Mouse (Mus musculus): ENCODE measurements at regions not wholly inside any gene's neighbourhood (a gene's known extent, or its start where the extent isn't known, plus 50 kb on each side); places are given as distances from the start of the nearest gene placed in this dataset.

DNA sequence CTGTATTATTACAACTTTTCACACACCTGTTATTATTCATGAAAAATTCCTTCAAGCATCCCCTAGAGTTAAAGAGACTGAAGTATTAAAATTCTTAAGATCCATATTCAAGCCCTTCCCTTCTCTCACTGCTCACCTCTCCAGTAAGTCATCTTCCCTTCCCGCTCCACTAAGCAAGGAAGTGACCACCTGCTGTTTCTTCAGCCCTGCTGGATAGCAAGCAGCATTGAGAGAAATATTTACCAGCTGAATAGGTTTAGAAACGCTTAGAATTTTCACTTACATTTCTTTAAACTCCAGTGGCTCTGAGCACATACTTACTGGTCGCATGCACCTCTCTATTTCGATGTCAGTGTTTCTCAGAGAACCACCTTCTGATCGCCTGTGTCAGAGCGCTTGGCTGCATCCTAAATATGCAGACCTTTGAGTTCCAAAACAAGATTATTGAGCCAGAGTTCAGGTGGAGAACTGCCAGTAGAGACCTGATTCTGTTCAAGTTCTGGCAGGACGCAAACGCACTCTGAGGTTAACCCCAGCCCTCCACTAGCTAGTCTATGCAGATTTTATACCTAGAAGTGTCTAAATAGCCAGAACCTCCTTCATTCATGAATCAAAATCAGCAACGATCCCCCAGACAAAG is 314.9 kb downstream of the Mllt3 start:
- no peak for DNase-seq (ENCODE audit: low spot score in 2 of 2)

DNA sequence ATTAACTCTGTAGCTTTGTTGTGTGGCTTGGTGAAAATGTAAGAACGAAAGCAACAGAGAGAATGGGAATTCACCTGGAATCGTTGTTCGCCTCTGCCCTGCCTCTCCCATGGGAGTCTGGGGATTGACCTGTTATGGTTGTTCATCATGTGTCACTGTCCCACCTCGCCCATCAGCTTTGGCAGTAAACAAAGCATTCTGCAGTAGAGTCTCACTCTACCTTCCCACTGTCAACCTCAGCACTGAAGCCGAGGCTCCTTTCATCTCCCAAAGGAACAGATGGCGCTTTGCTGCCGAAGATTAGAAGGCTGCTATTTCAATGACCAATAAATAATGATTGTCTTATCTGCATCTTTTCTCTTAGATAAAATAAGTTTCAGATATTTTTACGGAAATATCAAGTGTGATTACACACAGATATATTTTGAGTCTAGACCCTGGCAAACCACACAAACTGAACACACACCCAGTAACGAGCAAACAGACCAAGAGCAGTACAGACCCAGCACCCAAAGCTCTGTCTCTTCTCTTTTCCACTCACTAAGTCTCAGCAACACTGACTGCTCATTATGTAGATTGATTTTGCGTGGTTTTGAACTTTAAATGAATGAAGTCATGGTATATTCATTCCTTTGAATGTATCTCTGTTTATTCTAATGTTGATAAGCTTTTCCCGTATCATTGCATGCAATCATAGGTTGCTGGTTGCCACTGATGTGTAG is 317.8 kb downstream of the Mllt3 start:
- no peak for DNase-seq (ENCODE audit: low spot score in 2 of 2)

DNA sequence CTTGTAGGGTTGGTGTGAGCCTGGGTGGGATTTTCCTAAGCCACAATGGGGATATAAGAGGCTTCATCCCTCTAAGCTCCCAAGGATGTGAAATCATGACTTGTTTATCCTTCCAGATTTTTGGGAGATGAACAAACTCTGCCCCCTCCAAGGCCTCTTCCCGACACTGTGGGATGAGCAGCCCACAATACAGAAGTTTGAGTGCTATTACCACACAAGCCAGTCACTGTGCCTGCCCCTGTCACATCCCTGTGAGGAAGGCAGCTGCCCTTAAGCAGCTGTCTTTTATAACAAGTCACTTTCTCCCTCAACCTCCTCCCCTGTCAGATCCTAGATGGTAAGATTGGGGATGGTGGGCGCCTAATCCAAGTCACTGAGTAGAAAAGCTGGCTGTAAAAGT is 320.5 kb downstream of the Mllt3 start:
- no peak for DNase-seq (ENCODE audit: low spot score in 2 of 2)

DNA sequence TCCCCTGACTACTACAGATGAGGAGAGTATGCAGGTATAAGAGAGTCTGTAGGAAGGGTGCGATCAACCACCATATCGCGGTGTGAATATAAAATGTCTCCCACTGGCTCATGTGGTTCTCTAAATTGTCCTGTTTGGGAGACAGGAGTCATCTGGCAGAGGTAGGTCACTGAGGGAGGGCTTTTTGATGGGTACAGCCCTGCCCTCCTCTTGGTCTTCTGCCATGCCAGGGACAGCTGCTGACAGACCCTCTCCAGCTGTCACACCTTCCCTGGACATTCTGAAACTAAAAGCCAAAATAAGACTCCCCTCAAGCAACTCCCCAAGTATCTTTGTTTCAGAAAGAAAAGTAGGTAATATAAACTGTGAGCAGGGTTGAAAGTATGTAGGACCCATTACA is 320.9 kb downstream of the Mllt3 start:
- no peak for DNase-seq (ENCODE audit: low spot score in 2 of 2)

DNA sequence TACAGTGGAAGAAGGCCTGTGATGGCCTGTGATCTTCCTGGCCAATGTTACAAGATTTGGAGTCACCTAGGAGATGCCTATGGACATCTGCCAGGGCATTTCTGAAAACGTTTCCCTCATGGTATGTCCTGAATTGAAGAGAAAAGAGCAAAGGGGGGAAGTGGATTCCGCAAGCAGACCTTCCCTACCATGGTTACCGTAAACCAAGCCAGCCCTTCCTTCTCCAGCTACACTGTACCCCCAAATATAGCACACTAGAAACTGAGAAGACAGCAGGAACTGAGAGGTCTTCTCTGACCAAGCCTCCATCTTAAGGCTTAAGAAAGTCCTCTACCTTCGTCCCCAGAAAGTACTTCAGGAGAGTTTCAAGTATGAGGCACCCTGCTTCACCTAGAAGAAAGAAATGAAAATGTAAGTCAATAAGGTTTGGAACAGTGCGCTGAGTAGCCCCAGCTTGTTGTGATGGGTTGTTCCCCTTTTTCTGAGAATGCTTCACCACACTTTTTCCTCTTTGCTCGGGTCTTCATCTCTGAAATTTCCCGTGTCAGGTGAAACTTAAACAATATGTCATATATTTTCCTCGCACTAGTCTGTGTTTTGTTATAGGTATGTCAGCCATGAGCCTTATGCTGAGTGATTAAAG is 321.9 kb downstream of the Mllt3 start:
- DNase-seq (ENCODE audit: low spot score in 2 of 2), result no peak

DNA sequence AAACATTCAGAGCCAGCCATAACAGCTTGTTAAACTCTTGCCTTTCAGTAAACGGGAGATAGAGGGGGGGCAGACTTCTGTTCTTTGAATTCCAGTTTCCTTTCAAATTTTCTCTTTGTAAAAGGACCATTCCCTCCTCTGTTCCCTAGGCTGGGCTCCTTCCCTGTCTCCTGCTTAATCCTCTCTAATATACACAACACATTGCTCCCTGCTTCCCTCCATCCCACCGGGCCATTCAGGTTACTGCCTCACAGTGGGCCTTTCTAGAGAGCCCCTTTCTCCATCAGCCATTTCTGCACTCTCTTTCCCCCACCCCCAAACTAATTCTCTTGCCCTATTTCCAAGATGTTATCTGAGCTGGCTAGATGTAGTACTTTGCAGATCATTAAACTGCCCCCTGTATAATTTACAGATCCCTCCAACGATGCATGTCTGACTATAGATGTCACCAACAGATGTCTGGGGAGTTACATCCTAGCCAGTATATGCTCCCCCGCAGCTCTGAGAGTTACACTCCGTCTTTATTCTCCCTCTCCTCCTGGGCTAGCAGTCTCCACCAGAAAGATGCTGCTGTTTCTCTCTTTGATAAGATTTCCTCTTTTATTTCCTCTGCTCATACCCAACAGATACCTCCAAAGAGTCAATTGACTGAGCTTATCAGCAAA is 324.1 kb downstream of the Mllt3 start:
- no peak for DNase-seq (ENCODE audit: low spot score in 2 of 2)

DNA sequence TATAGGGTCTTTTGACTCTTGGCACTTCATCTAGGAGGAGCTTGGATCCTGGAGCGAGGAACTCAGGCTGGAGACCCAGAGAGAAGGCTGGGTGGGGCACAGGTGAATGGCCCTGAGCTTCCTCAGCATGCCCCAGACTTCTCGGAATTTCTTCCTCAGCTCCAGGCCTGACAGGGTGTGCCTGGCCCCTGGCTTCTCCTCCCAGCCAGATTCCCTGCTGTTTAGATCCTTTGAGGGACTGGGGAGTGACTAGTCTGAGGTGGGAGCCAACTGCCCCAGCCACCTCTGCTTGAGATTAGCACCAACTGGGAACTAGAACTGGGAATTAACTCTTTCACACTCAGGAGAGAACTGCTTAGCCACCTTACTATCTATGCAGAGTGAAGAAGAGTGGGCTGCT is 325.8 kb downstream of the Mllt3 start:
- no peak for DNase-seq (ENCODE audit: low spot score in 2 of 2)

DNA sequence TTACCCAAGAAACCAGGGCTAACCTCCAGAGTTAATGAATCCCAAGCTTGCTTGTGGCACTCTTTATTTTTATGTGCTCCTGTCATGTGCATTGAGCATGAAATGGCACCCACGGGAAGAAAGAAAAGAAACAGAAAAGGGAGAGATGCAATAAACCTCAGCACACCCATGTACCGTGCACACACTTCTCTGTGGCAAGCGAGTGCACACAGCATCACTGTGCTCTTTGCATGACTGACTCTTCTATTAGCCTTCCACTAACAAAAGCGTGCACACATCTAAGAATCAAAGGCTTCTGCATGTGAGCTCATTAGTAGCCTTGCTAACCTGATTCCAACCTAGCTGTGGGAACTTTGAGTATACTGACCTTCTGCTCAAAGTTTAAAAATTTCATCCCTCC is 330.3 kb downstream of the Mllt3 start:
- no peak for DNase-seq (ENCODE audit: low spot score in 2 of 2)

DNA sequence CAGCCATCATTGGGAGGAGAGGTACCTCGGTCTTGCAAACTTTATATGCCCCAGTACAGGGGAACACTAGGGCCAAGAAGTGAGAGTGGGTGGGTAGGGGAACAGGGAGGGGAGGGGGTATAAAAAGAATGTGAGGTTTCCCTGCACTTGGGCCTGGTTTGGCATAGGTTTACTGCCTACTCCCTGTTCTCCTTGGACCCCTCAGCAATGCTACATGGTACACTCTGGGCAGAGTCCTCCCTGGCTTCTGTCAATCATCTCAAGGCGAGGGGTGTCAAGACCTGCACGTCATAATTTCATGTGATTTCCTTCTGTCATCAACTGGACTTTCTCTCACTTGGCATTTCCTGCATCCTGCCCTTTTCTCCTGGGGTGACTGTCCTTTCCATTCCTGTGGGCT is 330.9 kb downstream of the Mllt3 start:
- no peak for DNase-seq (ENCODE audit: low spot score in 2 of 2)

DNA sequence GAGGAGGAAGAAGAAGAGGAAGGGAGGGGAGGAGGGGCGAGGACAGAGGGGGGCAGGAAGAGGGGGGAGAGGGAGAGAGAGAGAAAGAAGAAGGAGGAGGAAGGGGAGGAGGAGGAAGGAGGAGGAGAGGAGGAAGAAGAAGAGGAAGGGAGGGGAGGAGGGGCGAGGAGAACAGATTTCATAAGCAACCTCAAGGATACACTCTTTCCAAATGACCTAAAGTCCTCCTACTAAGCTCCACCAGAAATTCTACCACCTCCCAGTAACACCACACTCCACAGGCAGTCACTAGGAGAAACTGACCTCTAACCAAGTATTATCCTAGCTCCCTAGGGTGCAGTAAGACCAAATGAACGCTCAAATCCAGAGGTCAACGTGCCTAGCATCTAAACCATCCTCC is 332.1 kb downstream of the Mllt3 start:
- DNase-seq (ENCODE audit: low spot score in 2 of 2), result no peak

DNA sequence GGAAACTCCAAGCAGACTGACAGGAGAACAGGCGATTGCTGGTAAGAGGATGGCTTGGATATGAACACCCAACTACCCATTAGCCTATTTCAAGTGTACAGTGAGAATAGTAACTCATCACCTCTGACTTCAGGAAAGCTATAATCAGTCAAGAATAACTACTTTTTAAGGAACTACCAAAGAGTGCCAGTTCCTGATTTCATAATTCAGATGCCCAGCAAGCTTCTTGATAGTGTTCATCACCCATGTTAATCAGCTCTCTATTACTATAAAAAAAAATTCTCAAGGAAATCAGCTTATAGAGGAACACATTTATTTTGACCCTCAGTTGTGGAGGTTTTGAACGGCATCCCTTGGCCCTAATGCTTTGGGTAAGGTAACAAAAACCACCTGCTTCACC is 332.7 kb downstream of the Mllt3 start:
- DNase-seq (ENCODE audit: low spot score in 2 of 2), result no peak

DNA sequence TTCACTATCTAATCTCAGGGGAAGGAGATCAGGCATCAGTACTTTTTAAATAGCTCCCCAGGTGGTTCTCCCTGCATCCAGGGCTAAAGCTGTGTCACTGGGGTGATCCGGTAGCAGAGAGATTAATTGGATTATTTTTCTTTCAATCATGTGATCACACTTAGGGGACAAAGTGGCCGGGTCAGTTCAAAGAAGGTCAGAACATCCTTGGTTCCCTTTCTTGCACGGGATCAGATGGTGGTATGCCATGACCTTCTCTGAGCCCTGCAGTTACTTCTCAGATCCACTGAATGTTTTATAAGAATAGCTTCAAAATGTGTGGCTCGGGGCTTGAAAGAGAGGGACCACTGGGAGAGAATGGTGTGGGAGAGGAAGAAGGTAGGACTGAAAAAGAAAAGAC is 333.6 kb downstream of the Mllt3 start:
- no peak for DNase-seq (ENCODE audit: low spot score in 2 of 2)

DNA sequence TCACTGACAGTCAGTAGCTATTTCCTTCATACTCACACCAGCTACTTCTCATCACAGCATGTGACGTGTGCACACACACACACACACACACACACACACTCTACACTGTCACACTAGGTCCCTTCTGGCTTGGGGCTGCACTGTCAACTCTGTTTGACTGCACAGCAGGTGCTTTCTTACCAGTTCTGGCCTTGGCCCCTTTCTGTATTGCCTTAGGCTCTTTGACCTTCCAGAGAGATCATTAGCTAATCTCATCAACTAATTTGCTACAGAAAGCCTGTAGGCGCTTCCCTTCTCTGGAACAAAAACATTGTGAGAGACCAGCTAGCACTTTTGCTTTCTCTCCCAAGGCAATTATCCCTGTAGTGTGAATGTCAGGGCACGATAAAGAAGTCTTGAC is 334.4 kb downstream of the Mllt3 start:
- no peak for DNase-seq (ENCODE audit: low spot score in 2 of 2)

DNA sequence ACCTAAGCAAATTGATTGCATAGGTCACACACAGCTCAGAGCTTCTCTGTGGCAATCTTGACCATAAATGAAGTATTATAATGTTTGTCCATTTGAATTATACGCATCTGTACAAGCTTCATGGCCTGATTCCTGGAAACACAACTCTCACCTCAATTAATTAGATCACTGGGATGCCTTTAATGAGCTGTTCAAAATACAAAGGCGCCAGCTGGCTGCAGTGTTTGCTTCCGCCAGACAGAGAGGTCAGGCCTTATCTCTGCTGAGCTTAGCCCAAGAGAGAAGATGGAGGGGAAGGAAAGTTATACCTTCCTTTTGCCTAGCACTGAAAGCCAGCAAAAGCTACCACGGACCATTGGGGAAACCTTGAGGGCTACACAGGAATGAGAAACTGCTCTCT is 336.2 kb downstream of the Mllt3 start:
- no peak for DNase-seq (ENCODE audit: low spot score in 2 of 2)

DNA sequence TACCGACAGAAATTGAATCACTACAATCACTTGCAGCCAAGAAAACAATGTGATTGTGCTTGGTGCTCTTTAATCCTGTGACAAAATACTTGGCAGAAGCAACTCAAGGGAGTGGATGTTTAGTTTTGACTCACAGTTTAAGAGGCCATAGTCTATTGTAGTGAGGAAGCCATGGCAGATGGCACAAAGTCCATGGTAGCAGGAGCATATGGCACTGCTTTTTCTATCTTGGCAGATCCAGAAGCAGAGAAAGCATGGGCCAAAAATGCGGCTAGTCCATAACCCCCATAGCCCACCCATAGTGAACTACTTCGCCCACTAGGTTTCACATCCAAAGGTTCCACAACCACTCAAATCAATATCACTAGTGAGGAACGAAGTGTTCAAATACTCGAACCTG is 337.4 kb downstream of the Mllt3 start:
- no peak for DNase-seq (ENCODE audit: low spot score in 2 of 2)

DNA sequence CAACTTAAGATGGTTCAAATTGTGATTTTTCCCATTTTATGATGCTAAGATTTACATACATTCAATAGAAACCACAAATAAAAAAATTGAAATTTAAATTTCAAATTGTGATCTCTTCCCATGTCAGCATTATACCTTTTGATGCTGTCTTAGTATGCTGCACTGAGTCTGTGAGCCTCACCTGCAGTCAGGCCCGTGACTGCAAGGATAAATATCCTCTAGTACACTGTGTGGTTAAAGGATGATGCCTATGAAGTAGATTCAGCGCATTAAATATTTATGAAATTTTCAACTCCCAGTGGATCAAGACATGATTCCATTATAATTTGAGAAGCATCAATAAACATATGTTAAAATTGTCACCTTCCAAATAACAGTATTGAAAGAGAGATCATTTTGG is 340.4 kb downstream of the Mllt3 start:
- no peak for DNase-seq (ENCODE audit: low spot score in 2 of 2)

DNA sequence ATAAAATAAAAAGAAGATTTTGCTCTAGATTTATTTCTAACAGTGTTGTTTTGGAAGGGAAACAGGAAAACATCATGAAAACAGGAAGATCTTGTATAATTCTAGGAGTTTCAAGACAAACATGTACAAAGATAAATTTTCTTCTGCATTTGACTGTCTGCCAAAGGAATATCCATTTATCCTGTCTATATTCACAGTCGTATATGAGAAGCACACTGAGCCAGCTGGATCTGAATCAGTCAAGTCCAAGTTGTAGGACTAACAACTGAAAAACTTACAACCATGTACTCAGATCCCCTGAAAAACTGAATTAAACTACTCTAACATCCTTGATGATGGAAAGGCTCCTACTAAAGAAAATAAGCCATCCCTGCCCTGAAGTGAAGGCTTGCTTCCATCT is 348.2 kb downstream of the Mllt3 start:
- DNase-seq (ENCODE audit: low spot score in 2 of 2), result no peak

DNA sequence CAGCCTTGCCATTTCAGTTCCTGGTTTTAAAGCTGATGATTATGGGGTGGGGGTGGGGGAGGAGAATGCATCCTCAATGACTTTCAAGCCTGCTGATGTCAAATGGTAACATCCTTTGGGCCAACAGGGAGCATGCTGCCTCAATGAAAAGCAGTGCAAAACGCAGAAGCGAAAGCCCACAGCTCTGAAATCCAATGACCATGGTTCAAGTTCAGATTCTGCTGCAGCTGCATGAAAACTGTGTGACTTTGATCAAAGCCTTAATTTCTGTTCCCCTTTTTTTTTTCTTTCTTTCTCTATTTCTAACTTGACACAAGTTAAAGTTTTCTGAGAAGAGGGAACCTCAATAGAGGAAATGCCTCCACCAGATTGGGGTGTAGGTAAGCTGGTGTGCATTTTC is 350.4 kb downstream of the Mllt3 start:
- DNase-seq (ENCODE audit: low spot score in 2 of 2), result no peak

DNA sequence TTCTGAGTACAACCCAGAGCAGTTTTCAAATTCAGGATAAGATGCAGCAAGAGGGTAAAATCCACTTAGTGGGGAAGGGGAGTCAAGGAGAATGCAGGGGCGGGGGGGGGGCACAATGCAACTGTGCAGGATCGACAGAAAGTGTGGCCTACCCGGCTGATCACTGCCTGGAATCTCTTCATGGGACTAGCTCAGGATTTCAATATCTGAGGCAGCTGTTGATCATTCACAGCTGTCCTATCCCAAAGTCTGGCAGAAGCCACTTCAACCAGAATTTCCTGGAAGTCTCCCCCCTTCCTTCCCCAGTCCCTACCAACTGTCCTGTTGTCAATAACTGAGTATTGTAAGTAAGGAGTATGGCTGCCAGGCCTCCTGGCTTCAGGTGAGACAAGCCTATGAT is 362.1 kb downstream of the Mllt3 start:
- DNase-seq (ENCODE audit: low spot score in 2 of 2), result no peak

DNA sequence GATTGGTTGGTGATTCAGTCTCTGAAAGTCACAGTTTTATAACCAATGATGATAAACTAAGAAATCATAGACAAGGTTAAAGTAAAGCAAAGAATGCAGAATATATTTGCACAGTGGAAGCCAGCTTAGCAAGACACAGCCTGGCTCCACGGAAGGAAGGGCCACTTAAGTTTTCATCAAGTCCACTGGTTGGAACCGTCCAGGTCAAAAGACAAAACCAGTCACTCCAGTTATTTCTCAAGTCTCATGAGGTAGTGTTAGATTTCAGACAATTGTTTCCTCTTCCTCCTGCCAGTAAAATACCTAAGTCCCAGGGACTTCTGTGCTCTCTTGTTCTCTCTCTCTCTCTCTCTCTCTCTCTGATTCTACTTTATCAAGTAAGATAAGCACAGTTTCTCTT is 363.0 kb downstream of the Mllt3 start:
- DNase-seq (ENCODE audit: low spot score in 2 of 2), result no peak

DNA sequence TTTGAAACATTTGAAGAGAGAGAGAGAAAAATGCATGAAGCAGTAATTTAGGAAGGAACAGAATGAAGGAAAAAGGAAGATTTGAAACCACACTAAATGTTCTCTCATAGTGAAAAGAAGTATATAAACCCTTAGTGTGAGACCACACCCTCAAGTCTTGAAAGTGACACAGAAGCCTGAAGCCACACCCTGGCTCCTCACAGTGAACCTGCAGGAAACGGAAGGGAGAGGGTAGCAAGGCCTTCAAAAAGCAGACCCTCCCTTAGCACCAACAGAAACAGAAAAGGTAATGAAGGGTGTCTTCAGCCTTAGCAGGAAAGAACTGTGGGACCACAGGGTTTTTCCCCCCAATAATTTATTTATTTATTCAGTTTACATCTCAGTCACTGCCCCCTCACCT is 363.7 kb downstream of the Mllt3 start:
- no peak for DNase-seq (ENCODE audit: low spot score in 2 of 2)

DNA sequence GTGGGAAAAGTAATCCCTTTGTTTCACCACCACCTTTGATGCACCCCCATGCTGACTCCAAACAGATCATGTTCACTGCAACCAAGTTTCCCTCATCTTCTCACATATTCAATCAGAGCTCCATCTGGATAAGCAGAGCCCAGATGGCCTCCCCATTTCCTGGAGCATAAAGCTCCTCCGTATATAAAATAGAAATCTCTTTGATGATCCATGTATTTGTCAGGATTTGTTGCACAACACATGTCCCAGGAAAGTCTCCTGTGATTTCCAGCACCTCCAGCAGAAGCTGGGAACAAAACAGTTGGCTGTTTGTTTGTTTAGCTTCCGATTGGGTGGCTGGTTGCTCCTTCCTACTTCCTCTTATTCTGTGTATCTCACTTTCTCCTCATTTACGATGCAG is 364.9 kb downstream of the Mllt3 start:
- no peak for DNase-seq (ENCODE audit: low spot score in 2 of 2)
